Mouse (Mus musculus) bone marrow macrophage, adult 2 months (primary cell): ENCODE results near the gene Myh10. TPM values are rescaled to one million over a fixed set of nuclear protein-coding genes. Genes with fewer than 3 reads are reported as not detected.
A peak's percentile ranks its signal among the peaks of the same experiment; 100 is the strongest.
"Not testable (repeated sequence)": the region's sequence is repeated elsewhere in the genome, so short reads cannot be mapped to it uniquely, and the experiment has no call there.

Experiments used
- H3K27ac ChIP-seq: 2 replicates; pipeline ENCODE4 v1.5.1; 2012; ENCODE audit warnings: low read depth, low read length; ENCODE audit not compliant: insufficient read depth
- H3K4me1 ChIP-seq: 2 replicates; pipeline ENCODE4 v1.6.1; 2012; ENCODE audit warnings: low read length; ENCODE audit not compliant: control insufficient read depth, insufficient read depth
- H3K4me3 ChIP-seq: 2 replicates; pipeline ENCODE4 v1.5.1; 2012; ENCODE audit warnings: mild to moderate bottlenecking, low read length, moderate library complexity; ENCODE audit not compliant: insufficient read depth
- CTCF ChIP-seq: IDR thresholded peaks from 2 replicates; pipeline ENCODE4 v1.5.1; 2012; ENCODE audit warnings: low read depth, mild to moderate bottlenecking, low read length, moderate library complexity
- POLR2A ChIP-seq: IDR thresholded peaks from 2 replicates; pipeline ENCODE4 v1.6.1; 2012; ENCODE audit warnings: mild to moderate bottlenecking, low read depth, low read length, borderline replicate concordance
- polyA plus RNA-seq: library from polyadenylated mRNA; stranded (reverse); fragments of >200 nt; gene quantifications from 2 replicates; pipeline ENCODE4 v1.2.4, GENCODE M21; 2012; ENCODE audit not compliant: missing spikeins, insufficient read depth, insufficient read length

Gene Myh10
- polyA plus RNA-seq, 1 experiment = 0.75 TPM

- Histone ChIP-seq H3K4me1 (no peaks in the 10 kb centered on the region), H3K4me3 (no peak overlapping the region), H3K27ac (no peak overlapping the region)
- no peak for TF ChIP-seq CTCF
- TF ChIP-seq POLR2A = no peak
Observed at GRCm38 (mm10) chr11:68717171-68717840, 25.9 kb downstream of the Myh10 start.

- Histone ChIP-seq H3K4me1 (no peaks in the 10 kb centered on the region), H3K27ac (no peak overlapping the region), H3K4me3 (no peak overlapping the region)
- no peak for TF ChIP-seq CTCF
- no peak for TF ChIP-seq POLR2A
Observed at GRCm38 (mm10) chr11:68719096-68719648, 27.8 kb downstream of the Myh10 start.

- H3K27ac ChIP-seq = no peak overlapping the region
- TF ChIP-seq CTCF = no peak
- TF ChIP-seq POLR2A = no peak
Observed at GRCm38 (mm10) chr11:68719774-68720173, 28.4 kb downstream of the Myh10 start.

GRCm38 (mm10) chr11:68724117-68724516 lies 32.8 kb downstream of the Myh10 start:
- TF ChIP-seq CTCF (peak; percentile 88), POLR2A (no peak)
- no peak overlapping the region for H3K27ac ChIP-seq
- H3K4me1 ChIP-seq = no peaks in the 10 kb centered on the region
- no peak overlapping the region for H3K4me3 ChIP-seq

More at GRCm38 (mm10) chr11:68719774-68720173, 28.4 kb downstream of the Myh10 start:
- H3K4me3 ChIP-seq = no peak overlapping the region
- no peaks in the 10 kb centered on the region for H3K4me1 ChIP-seq

GRCm38 (mm10) chr11:68728693-68729092 lies 37.3 kb downstream of the Myh10 start:
- H3K27ac ChIP-seq = no peak overlapping the region
- H3K4me3 ChIP-seq = no peak overlapping the region
- no peak for TF ChIP-seq POLR2A
- TF ChIP-seq CTCF = peak; percentile 15; the same call in 1 of the 2 replicates
- no peaks in the 10 kb centered on the region for H3K4me1 ChIP-seq

GRCm38 (mm10) chr11:68730792-68731191 lies 39.4 kb downstream of the Myh10 start:
- Histone ChIP-seq H3K27ac (no peak overlapping the region), H3K4me3 (no peak overlapping the region), H3K4me1 (no peaks in the 10 kb centered on the region)
- TF ChIP-seq POLR2A (no peak), CTCF (no peak)

- Histone ChIP-seq H3K27ac (no peak overlapping the region), H3K4me1 (no peaks in the 10 kb centered on the region), H3K4me3 (no peak overlapping the region)
- TF ChIP-seq POLR2A = no peak
- no peak for TF ChIP-seq CTCF
Observed at GRCm38 (mm10) chr11:68732066-68732465, 40.7 kb downstream of the Myh10 start.

- not testable (repeated sequence) for H3K27ac ChIP-seq, H3K4me1 ChIP-seq, H3K4me3 ChIP-seq
Observed at GRCm38 (mm10) chr11:68733401-68733800, 42.0 kb downstream of the Myh10 start.

GRCm38 (mm10) chr11:68739509-68739908 lies 48.1 kb downstream of the Myh10 start:
- Histone ChIP-seq H3K4me1 (peaks cover under 1% of the 10 kb centered on the region; the same call in 1 of the 2 replicates), H3K27ac (no peak overlapping the region), H3K4me3 (no peak overlapping the region)
- TF ChIP-seq POLR2A (no peak), CTCF (no peak)

- TF ChIP-seq CTCF (no peak), POLR2A (no peak)
- Histone ChIP-seq H3K27ac (no peak overlapping the region), H3K4me1 (peaks cover 4% of the 10 kb centered on the region; the same call in 1 of the 2 replicates), H3K4me3 (no peak overlapping the region)
Observed at GRCm38 (mm10) chr11:68742658-68743057, 51.3 kb downstream of the Myh10 start.
